Mouse (Mus musculus) intestine, embryonic 16.5 days (tissue): ENCODE measurements at regions not wholly inside any gene's neighbourhood (a gene's known extent, or its start where the extent isn't known, plus 50 kb on each side); places are given as distances from the start of the nearest gene placed in this dataset.
"Not testable (repeated sequence)": the region's sequence is repeated elsewhere in the genome, so short reads cannot be mapped to it uniquely, and the experiment has no call there.

Source experiments
- ATAC-seq: fragments of 200-750 bp; cut with Nextera tagmentation; 2 replicates; pipeline ENCODE4 v1.8.0; 2017; ENCODE audit warnings: moderate TSS enrichment, moderate library complexity
- H3K27ac ChIP-seq: fragments of 300-500 bp; sonication (generic); 2 replicates; pipeline ENCODE4 v1.5.1; 2014; ENCODE audit warnings: mild to moderate bottlenecking, low read length
- H3K27me3 ChIP-seq: fragments of 300-500 bp; sonication (generic); replicated peaks from 2 replicates; pipeline ENCODE4 v1.6.1; 2014; ENCODE audit warnings: low read length, control low read depth, mixed read lengths; ENCODE audit not compliant: control insufficient read depth, insufficient read depth
- H3K36me3 ChIP-seq: fragments of 300-500 bp; sonication (generic); 2 replicates; pipeline ENCODE4 v1.6.1; 2014; ENCODE audit warnings: low read length, control low read depth; ENCODE audit not compliant: control insufficient read depth, insufficient read depth
- H3K4me1 ChIP-seq: fragments of 300-500 bp; sonication (generic); 2 replicates; pipeline ENCODE4 v1.6.1; 2014; ENCODE audit warnings: low read length, control low read depth, mixed read lengths; ENCODE audit not compliant: control insufficient read depth, insufficient read depth
- H3K4me2 ChIP-seq: fragments of 300-500 bp; sonication (generic); 2 replicates; pipeline ENCODE4 v1.6.1; 2014; ENCODE audit warnings: low read depth, low read length, control low read depth
- H3K4me3 ChIP-seq: fragments of 300-500 bp; sonication (generic); 2 replicates; pipeline ENCODE4 v1.5.1; 2014; ENCODE audit warnings: mild to moderate bottlenecking, low read length
- H3K9ac ChIP-seq: fragments of 300-500 bp; sonication (generic); 2 replicates; pipeline ENCODE4 v1.6.1; 2014; ENCODE audit warnings: low read depth, low read length
- H3K9me3 ChIP-seq: fragments of 300-500 bp; sonication (generic); 2 replicates; pipeline ENCODE4 v1.6.1; 2016; ENCODE audit warnings: low read length, control low read depth; ENCODE audit not compliant: control insufficient read depth
- WGBS: fragments of 180-500 bp; shearing (Covaris S2); extraction: QIAGEN DNeasy Blood & Tissue Kit; methylation state at CpG from one replicate; pipeline ENCODE4 v1.1.7; 2014; 5-methylcytosine and 5-hydroxymethylcytosine counted together

- H3K9me3 ChIP-seq: no peaks in the 10 kb centered on the region
- H3K27me3 ChIP-seq: no peaks in the 10 kb centered on the region
- no peak overlapping the region for H3K27ac ChIP-seq
- H3K4me1 ChIP-seq: no peaks in the 10 kb centered on the region
- H3K9ac ChIP-seq: no peak overlapping the region
- H3K36me3 ChIP-seq: no peaks in the 10 kb centered on the region
- 68% methylated on average over 3 of the region's 3 CpGs for WGBS
- no peak for ATAC-seq
- H3K4me2 ChIP-seq: no peak overlapping the region
- no peak overlapping the region for H3K4me3 ChIP-seq
Measured at GRCm38 (mm10) chr8:126868831-126869463, 76.7 kb downstream of the Tomm20 start.

GRCm38 (mm10) chr8:126867121-126867988, 78.3 kb downstream of the Tomm20 start:
- H3K4me3 ChIP-seq: no peak overlapping the region
- no peak for ATAC-seq
- H3K27me3 ChIP-seq: no peaks in the 10 kb centered on the region
- no peak overlapping the region for H3K27ac ChIP-seq
- no peak overlapping the region for H3K9ac ChIP-seq
- H3K9me3 ChIP-seq: no peaks in the 10 kb centered on the region
- H3K4me1 ChIP-seq: no peaks in the 10 kb centered on the region
- H3K4me2 ChIP-seq: no peak overlapping the region
- no peaks in the 10 kb centered on the region for H3K36me3 ChIP-seq
- 88% methylated on average over 14 of the region's 14 CpGs for WGBS

- no peak overlapping the region for H3K4me2 ChIP-seq
- H3K4me1 ChIP-seq: no peaks in the 10 kb centered on the region
- no peaks in the 10 kb centered on the region for H3K36me3 ChIP-seq
- H3K9me3 ChIP-seq: no peaks in the 10 kb centered on the region
- H3K27ac ChIP-seq: no peak overlapping the region
- H3K27me3 ChIP-seq: no peaks in the 10 kb centered on the region
- no peak for ATAC-seq
- no peak overlapping the region for H3K9ac ChIP-seq
- H3K4me3 ChIP-seq: no peak overlapping the region
- 78% methylated on average over 10 of the region's 10 CpGs for WGBS
Measured at GRCm38 (mm10) chr8:126864314-126864948, 81.2 kb downstream of the Tomm20 start.

- not testable (repeated sequence) for H3K27ac ChIP-seq, H3K27me3 ChIP-seq, H3K4me1 ChIP-seq, H3K36me3 ChIP-seq, H3K9me3 ChIP-seq, H3K4me2 ChIP-seq, H3K9ac ChIP-seq, ATAC-seq, H3K4me3 ChIP-seq
- WGBS: 81% methylated on average over 1 of the region's 1 CpGs
Measured at GRCm38 (mm10) chr8:126863661-126864060, 82.0 kb downstream of the Tomm20 start.

- H3K27ac ChIP-seq: no peak overlapping the region
- H3K4me3 ChIP-seq: no peak overlapping the region
- H3K9ac ChIP-seq: no peak overlapping the region
- H3K9me3 ChIP-seq: no peaks in the 10 kb centered on the region
- H3K27me3 ChIP-seq: no peaks in the 10 kb centered on the region
- WGBS: 91% methylated on average over 8 of the region's 8 CpGs
- H3K4me1 ChIP-seq: no peaks in the 10 kb centered on the region
- no peak overlapping the region for H3K4me2 ChIP-seq
- H3K36me3 ChIP-seq: no peaks in the 10 kb centered on the region
- ATAC-seq: no peak
Measured at GRCm38 (mm10) chr8:126861754-126862153, 83.9 kb downstream of the Tomm20 start.

GRCm38 (mm10) chr8:126860630-126861029, 85.0 kb downstream of the Tomm20 start:
- Histone ChIP-seq H3K4me1 (no peaks in the 10 kb centered on the region), H3K4me2 (no peak overlapping the region), H3K27me3 (no peaks in the 10 kb centered on the region), H3K4me3 (no peak overlapping the region), H3K9me3 (no peaks in the 10 kb centered on the region), H3K27ac (no peak overlapping the region), H3K36me3 (no peaks in the 10 kb centered on the region), H3K9ac (no peak overlapping the region)
- no peak for ATAC-seq
- 89% methylated on average over 7 of the region's 7 CpGs for WGBS

- no peak for ATAC-seq
- no peaks in the 10 kb centered on the region for H3K9me3 ChIP-seq
- H3K27ac ChIP-seq: no peak overlapping the region
- no peak overlapping the region for H3K9ac ChIP-seq
- H3K4me1 ChIP-seq: no peaks in the 10 kb centered on the region; the same call in 1 of the 2 replicates
- no peak overlapping the region for H3K4me2 ChIP-seq
- 87% methylated on average over 5 of the region's 5 CpGs for WGBS
- no peaks in the 10 kb centered on the region for H3K36me3 ChIP-seq
- no peaks in the 10 kb centered on the region for H3K27me3 ChIP-seq
- no peak overlapping the region for H3K4me3 ChIP-seq
Measured at GRCm38 (mm10) chr8:126859706-126860424, 85.8 kb downstream of the Tomm20 start.

- Histone ChIP-seq H3K4me3 (no peak overlapping the region), H3K27ac (0 out of 2 replicates have a peak overlapping the region, but pooled peaks have one; percentile 12), H3K4me2 (no peak overlapping the region), H3K9me3 (no peaks in the 10 kb centered on the region), H3K36me3 (no peaks in the 10 kb centered on the region), H3K4me1 (peaks cover 7% of the 10 kb centered on the region), H3K9ac (no peak overlapping the region), H3K27me3 (no peaks in the 10 kb centered on the region)
- peak; percentile 65 for ATAC-seq
- 70% methylated on average over 13 of the region's 13 CpGs for WGBS
Measured at GRCm38 (mm10) chr8:126857307-126858203, 88.1 kb downstream of the Tomm20 start.
